Mouse (Mus musculus) forebrain, embryonic 15.5 days (tissue): Measurements from ENCODE around the gene Gm960. TPM values are rescaled to one million over a fixed set of nuclear protein-coding genes. Genes with fewer than 3 reads are reported as not detected.

Experiments used
- ATAC-seq: fragments of 200-750 bp; cut with Nextera tagmentation; replicated peaks from 2 replicates; pipeline ENCODE4 v1.8.0; 2017; ENCODE audit warnings: mild to moderate bottlenecking, moderate TSS enrichment, moderate library complexity
- H3K27ac ChIP-seq: fragments of 300-500 bp; sonication (generic); replicated peaks from 2 replicates; pipeline ENCODE4 v1.5.1; 2015; ENCODE audit warnings: mild to moderate bottlenecking, inconsistent platforms
- H3K27me3 ChIP-seq: fragments of 300-500 bp; sonication (generic); 2 replicates; pipeline ENCODE4 v1.6.1; 2015; ENCODE audit warnings: inconsistent platforms
- H3K36me3 ChIP-seq: fragments of 300-500 bp; sonication (generic); 2 replicates; pipeline ENCODE4 v1.6.1; 2015; ENCODE audit warnings: mild to moderate bottlenecking, inconsistent platforms
- H3K4me1 ChIP-seq: fragments of 300-500 bp; sonication (generic); 2 replicates; pipeline ENCODE4 v1.6.1; 2015; ENCODE audit warnings: inconsistent platforms
- H3K4me2 ChIP-seq: fragments of 300-500 bp; sonication (generic); replicated peaks from 2 replicates; pipeline ENCODE4 v1.6.1; 2015; ENCODE audit warnings: mild to moderate bottlenecking, inconsistent platforms
- H3K4me3 ChIP-seq: fragments of 300-500 bp; sonication (generic); 2 replicates; pipeline ENCODE4 v1.5.1; 2015; ENCODE audit warnings: mild to moderate bottlenecking, inconsistent platforms
- H3K9ac ChIP-seq: fragments of 300-500 bp; sonication (generic); replicated peaks from 2 replicates; pipeline ENCODE4 v1.6.1; 2015; ENCODE audit warnings: mild to moderate bottlenecking, inconsistent platforms
- H3K9me3 ChIP-seq: fragments of 300-500 bp; sonication (generic); 2 replicates; pipeline ENCODE4 v1.6.1; 2016; ENCODE audit warnings: inconsistent platforms
- WGBS: fragments of 180-500 bp; shearing (Covaris S2); methylation state at CpG from one replicate; pipeline ENCODE4 v1.1.7; 2015; ENCODE audit warnings: mixed read lengths; 5-methylcytosine and 5-hydroxymethylcytosine counted together
- polyA plus RNA-seq: library from polyadenylated mRNA; unstranded; fragments of >200 nt; fragmentation: Nextera tagmentation; extraction: Ambion mirVana; gene quantifications from 2 replicates; pipeline ENCODE4 v1.2.1, GENCODE M21; 2015

The Gm960 gene
- polyA plus RNA-seq, 1 experiment from 2014 or later = 6.6 TPM

- WGBS = 38% methylated on average over 4 of the region's 4 CpGs
These were observed 81.9 kb downstream of the Gm960 start for GRCm38 (mm10) chr19:4616546-4616945.

GRCm38 (mm10) chr19:4615151-4616093 is 83.0 kb downstream of the Gm960 start, which contains the start of gene Lrfn4:
TSS of gene Lrfn4 (minus strand) at chr19:4615667.
- peaks cover 42% of the 10 kb centered on the region for H3K4me1 ChIP-seq
- WGBS = under 1% methylated on average over 83 of the region's 87 CpGs

More at GRCm38 (mm10) chr19:4616546-4616945, 81.9 kb downstream of the Gm960 start:
- Histone ChIP-seq H3K36me3 (peaks cover 21% of the 10 kb centered on the region), H3K4me1 (peaks cover 39% of the 10 kb centered on the region), H3K4me2 (no peak overlapping the region), H3K27me3 (no peaks in the 10 kb centered on the region), H3K27ac (peak overlapping the region; percentile 96; the same call in 1 of the 2 replicates), H3K4me3 (no peak overlapping the region), H3K9ac (no peak overlapping the region), H3K9me3 (no peaks in the 10 kb centered on the region)
- ATAC-seq = no peak

GRCm38 (mm10) chr19:4614305-4615150 is 83.9 kb downstream of the Gm960 start:
- peaks cover 42% of the 10 kb centered on the region for H3K4me1 ChIP-seq
- 16% methylated on average over 46 of the region's 49 CpGs for WGBS
- H3K4me2 ChIP-seq = peak overlapping the region; percentile 87
- ATAC-seq = no peak; the same call in 1 of the 2 replicates
- H3K36me3 ChIP-seq = peaks cover 28% of the 10 kb centered on the region
- peak overlapping the region; percentile 96 for H3K27ac ChIP-seq
- H3K9me3 ChIP-seq = no peaks in the 10 kb centered on the region
- peak overlapping the region; percentile 100 for H3K9ac ChIP-seq
- peak overlapping the region; percentile 99 for H3K4me3 ChIP-seq
- no peaks in the 10 kb centered on the region for H3K27me3 ChIP-seq

More at GRCm38 (mm10) chr19:4615151-4616093, 83.0 kb downstream of the Gm960 start, which contains the start of gene Lrfn4:
- H3K36me3 ChIP-seq = peaks cover 28% of the 10 kb centered on the region
- H3K4me3 ChIP-seq = peak within 1 kb of the TSS; percentile 99
- peak within 1 kb of the TSS; percentile 87 for H3K4me2 ChIP-seq
- H3K9me3 ChIP-seq = no peaks in the 10 kb centered on the region
- H3K9ac ChIP-seq = peak within 1 kb of the TSS; percentile 100
- ATAC-seq = peak; percentile 94
- no peaks in the 10 kb centered on the region for H3K27me3 ChIP-seq
- peak within 1 kb of the TSS; percentile 96 for H3K27ac ChIP-seq

DNA sequence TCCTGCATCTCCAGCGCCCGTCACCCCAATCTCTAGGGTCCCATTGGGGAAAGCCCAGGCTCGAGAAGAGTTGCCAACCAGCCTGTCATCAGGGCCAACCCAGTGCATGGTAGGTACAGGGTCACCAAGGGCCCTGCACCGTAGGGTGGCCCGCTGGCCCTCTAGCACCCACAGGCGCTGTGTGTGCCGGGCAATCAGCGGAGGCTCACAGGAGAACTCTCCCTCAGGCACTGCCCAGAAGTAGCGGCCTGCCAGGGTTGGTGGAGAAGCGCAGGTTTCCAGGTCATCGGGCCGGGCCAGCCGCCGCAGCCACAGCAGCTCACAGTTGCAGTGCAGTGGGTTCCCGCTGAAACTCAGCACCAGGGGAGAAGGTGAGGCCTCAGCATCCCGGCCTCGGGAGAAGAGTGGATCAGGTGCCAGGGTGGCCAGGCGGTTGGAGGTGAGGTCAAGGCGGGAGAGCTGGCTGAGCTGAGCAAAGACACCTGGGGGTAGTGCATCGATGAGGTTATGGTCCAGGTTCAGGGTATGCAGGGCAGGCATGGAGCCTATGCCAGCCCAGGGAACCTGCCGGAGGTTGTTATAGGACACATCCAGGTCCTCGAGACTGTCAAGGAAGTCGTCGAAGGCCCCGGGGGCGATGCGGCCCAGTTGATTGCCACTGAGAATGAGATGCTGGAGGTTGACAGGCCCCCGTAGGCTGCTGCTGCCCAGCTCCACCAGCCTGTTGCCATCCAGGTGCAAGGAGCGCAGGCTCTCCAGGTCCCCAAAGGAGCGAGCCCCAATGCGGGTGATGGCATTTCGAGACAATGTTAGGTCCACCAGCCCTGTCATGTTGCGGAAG is 84.8 kb downstream of the Gm960 start:
- Histone ChIP-seq H3K9ac (peak overlapping the region; percentile 100), H3K9me3 (no peaks in the 10 kb centered on the region), H3K27me3 (no peaks in the 10 kb centered on the region), H3K4me1 (peaks cover 42% of the 10 kb centered on the region), H3K27ac (no peak overlapping the region), H3K36me3 (peaks cover 28% of the 10 kb centered on the region), H3K4me3 (peak overlapping the region; percentile 99), H3K4me2 (peak overlapping the region; percentile 87)
- WGBS = 90% methylated on average over 33 of the region's 33 CpGs
- no peak for ATAC-seq

GRCm38 (mm10) chr19:4612181-4612961 is 86.1 kb downstream of the Gm960 start:
- 91% methylated on average over 19 of the region's 19 CpGs for WGBS
- H3K9ac ChIP-seq = peak overlapping the region; percentile 13; the same call in 1 of the 2 replicates
- no peaks in the 10 kb centered on the region for H3K9me3 ChIP-seq
- no peak overlapping the region for H3K27ac ChIP-seq
- H3K36me3 ChIP-seq = peaks cover 28% of the 10 kb centered on the region
- ATAC-seq = no peak
- no peak overlapping the region for H3K4me2 ChIP-seq
- no peak overlapping the region for H3K4me3 ChIP-seq
- H3K4me1 ChIP-seq = peaks cover 42% of the 10 kb centered on the region
- H3K27me3 ChIP-seq = no peaks in the 10 kb centered on the region

DNA sequence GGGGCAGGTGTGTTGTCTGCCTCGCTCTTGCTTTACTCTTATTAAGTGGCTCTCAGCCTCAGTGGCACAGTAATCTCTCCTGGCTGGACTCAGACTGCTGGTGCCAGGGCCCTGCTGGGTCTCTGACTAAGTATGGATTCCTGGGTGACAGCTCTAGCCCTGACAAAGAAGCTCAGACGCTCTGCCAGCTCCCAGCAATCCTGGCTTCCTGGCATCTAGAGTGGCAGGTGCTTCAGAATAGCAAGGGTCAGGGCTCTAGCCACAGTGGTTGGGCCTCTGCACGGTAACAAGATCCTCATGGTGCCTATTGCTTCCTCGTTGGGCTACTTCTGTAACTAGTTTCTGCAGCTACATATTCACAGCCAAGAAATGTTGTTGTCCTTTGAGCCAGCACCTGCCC is 88.4 kb downstream of the Gm960 start:
- no peak for ATAC-seq
- H3K27ac ChIP-seq = no peak overlapping the region
- H3K27me3 ChIP-seq = no peaks in the 10 kb centered on the region
- no peak overlapping the region for H3K9ac ChIP-seq
- H3K36me3 ChIP-seq = peaks cover 28% of the 10 kb centered on the region
- no peaks in the 10 kb centered on the region for H3K9me3 ChIP-seq
- WGBS = 62% methylated on average over 4 of the region's 4 CpGs
- H3K4me3 ChIP-seq = no peak overlapping the region
- H3K4me2 ChIP-seq = no peak overlapping the region
- H3K4me1 ChIP-seq = peaks cover 33% of the 10 kb centered on the region

DNA sequence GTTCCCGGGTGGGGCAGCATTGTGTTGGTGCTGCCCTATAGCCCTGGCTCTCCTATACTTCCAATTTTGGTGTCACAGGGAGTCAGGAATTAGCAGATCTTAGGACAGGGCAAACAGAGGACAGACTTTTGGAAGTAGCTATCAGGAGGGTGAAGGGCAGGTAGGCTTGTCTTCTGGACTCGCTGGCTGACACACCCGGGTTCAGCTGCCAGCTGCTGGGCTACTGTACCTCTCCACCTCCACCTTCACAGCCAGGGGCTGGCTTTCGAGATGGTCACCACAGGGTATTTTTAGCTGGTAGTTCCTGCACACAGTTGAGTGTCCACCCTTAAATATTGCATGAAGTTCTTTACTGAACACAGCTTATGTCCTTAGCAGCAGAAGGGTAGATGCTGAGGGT is 90.0 kb downstream of the Gm960 start:
- Histone ChIP-seq H3K27me3 (no peaks in the 10 kb centered on the region), H3K9ac (no peak overlapping the region), H3K4me1 (peaks cover 25% of the 10 kb centered on the region), H3K9me3 (no peaks in the 10 kb centered on the region), H3K4me2 (no peak overlapping the region), H3K36me3 (peaks cover 26% of the 10 kb centered on the region), H3K4me3 (no peak overlapping the region), H3K27ac (no peak overlapping the region)
- ATAC-seq = no peak
- 86% methylated on average over 4 of the region's 4 CpGs for WGBS

- ATAC-seq = no peak
- 92% methylated on average over 12 of the region's 12 CpGs for WGBS
- H3K36me3 ChIP-seq = peaks cover 16% of the 10 kb centered on the region
- no peaks in the 10 kb centered on the region for H3K27me3 ChIP-seq
- no peaks in the 10 kb centered on the region for H3K9me3 ChIP-seq
- H3K9ac ChIP-seq = no peak overlapping the region
- H3K4me1 ChIP-seq = peaks cover 14% of the 10 kb centered on the region
- no peak overlapping the region for H3K27ac ChIP-seq
- no peak overlapping the region for H3K4me3 ChIP-seq
- no peak overlapping the region for H3K4me2 ChIP-seq
These were observed 91.1 kb downstream of the Gm960 start for GRCm38 (mm10) chr19:4607406-4607805.

DNA sequence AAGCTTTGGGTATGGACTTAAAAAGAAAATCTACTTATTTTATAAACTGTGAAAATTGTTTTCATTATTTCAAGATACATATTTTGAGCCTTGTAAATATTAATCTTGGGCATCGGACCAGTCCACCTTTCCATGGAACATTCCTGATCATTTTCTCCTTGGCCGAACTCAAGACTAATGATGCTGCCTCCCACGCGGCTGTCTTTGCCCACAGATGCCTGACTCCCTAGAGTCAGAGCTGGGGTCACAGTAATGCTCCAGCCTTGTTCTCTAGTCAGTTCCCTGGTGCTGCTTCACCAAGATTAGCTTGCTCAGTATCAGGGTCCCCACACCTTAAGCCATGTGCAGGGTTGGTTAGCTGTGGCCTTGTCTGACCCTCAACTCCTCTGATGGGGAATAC is 92.8 kb downstream of the Gm960 start:
- ATAC-seq = no peak
- Histone ChIP-seq H3K4me1 (peaks cover 3% of the 10 kb centered on the region; the same call in 1 of the 2 replicates), H3K4me3 (no peak overlapping the region), H3K4me2 (no peak overlapping the region), H3K9me3 (no peaks in the 10 kb centered on the region), H3K36me3 (0 out of 2 replicates have a peak, but pooled peaks cover 2% of the 10 kb centered on the region), H3K27ac (no peak overlapping the region), H3K9ac (no peak overlapping the region), H3K27me3 (no peaks in the 10 kb centered on the region)
- 89% methylated on average over 4 of the region's 4 CpGs for WGBS

DNA sequence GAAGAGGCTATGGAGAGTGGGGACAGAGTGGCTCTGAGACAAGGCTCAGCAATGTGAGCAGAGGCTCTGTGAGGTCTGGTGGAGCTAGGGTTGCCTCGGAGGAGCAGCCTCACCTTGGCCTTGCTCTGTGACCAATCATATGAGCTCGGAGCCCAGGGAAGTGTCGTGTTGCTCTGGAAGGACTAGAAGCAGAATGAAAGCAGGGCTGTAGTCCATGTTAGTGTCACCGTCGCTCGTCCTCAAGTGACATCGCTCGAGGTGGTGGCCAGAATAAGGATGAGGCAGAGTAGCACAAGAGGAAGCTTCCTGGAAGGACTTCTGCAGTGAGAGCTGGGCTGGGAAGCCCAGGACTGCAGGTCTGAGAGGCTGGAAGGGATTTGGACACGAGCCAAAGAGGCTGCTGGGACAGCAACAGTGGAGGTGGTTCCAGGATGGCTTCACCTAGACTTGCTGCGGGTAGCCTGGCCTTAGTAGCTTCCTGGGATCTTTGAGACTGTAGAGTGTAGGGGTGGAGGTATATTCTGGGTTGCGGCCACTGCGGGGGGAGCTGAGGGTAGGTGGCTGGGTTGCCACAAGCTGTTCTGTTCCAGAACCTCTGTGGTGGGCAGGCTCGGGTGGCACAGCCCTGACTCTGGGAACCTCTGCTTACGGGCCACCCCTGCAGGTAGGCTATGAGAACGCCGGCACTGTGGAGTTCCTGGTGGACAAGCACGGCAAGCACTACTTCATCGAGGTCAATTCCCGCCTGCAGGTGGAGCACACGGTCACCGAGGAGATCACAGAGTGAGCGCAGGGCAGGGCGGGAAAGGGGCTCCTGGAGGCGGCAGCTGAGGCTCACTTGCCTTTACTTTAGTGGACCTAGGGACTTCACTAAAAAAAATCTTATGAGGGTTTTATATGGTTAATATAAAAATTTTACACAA is 94.4 kb downstream of the Gm960 start:
- H3K4me1 ChIP-seq = peaks cover 3% of the 10 kb centered on the region; the same call in 1 of the 2 replicates
- WGBS = 38% methylated on average over 24 of the region's 24 CpGs
- H3K36me3 ChIP-seq = no peaks in the 10 kb centered on the region
- H3K9ac ChIP-seq = no peak overlapping the region
- H3K9me3 ChIP-seq = no peaks in the 10 kb centered on the region
- H3K4me2 ChIP-seq = no peak overlapping the region
- no peak overlapping the region for H3K4me3 ChIP-seq
- H3K27ac ChIP-seq = no peak overlapping the region
- no peaks in the 10 kb centered on the region for H3K27me3 ChIP-seq
- ATAC-seq = no peak
